8 mouse cellular contexts compared by ENCODE assay signal in the genomic region with DNA sequence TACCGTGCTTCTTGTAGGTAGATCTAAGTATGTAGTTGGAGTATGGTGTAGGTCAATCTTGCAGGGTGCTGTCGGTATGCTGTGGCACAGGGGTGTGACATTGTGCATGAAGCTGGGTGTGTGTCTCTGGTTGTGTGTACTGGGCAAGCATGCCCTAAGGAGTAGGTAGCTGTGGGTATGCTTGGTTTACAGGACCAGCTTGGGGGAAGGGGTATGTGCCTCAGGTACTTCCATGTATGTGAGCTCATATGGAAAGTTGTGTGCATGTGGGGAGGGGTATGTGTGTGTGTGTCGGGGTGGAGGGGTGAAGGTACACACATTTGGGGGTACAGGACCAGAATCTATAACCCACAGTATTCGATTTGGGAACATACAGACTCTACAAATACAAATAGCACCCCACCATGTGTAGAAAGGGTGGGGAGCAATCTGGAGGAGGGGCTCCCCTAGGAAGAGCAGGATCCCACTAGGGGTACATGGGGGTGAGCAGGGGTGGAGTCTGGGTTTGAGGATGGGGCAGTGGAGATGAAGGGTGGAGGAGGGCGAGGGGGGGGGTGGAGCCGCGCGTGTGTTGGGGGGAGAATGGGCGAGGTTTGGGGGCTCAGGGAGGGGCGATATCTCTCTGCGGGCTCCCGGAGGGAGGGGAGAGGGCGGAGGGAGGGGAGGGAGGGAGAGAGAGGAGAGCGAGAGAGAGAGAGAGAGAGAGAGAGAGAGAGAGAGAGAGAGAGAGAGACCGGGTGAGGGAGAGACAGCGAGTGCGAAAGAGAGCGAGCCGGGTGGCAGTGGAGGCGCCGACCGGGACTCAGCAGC. TPM values are rescaled to one million over a fixed set of nuclear protein-coding genes. Genes with fewer than 3 reads are reported as not detected.
DNase-seq lines count a peak whose midpoint lies in the region; ATAC-seq and TF ChIP-seq lines count a peak whose summit lies in the region.

Gene Shank1 (plus strand): TSS at position 779 of the 810 bp plus-strand sequence.

- no peaks in the 10 kb centered on the region for H3K9me3 ChIP-seq in embryonic facial prominence, embryonic 12.5 days
- H3K9me3 ChIP-seq in hindbrain, postnatal 0 days (ENCODE audit: low read length), result no peaks in the 10 kb centered on the region
- H3K9me3 ChIP-seq in liver, embryonic 14.5 days (ENCODE audit: control insufficient read depth, low read length), result no peaks in the 10 kb centered on the region

- H3K9ac ChIP-seq in embryonic facial prominence, embryonic 12.5 days, result peak within 1 kb of the TSS; percentile 67
- peak within 1 kb of the TSS; percentile 75 for H3K9ac ChIP-seq in hindbrain, postnatal 0 days (replicated peaks; ENCODE audit: low read length)
- H3K9ac ChIP-seq in liver, embryonic 14.5 days (replicated peaks), result no peak within 1 kb of the TSS

- H3K4me3 ChIP-seq in embryonic facial prominence, embryonic 12.5 days, result peak within 1 kb of the TSS; percentile 53
- H3K4me3 ChIP-seq in hindbrain, postnatal 0 days (ENCODE audit: low read length), result peak within 1 kb of the TSS; percentile 56
- H3K4me3 ChIP-seq in liver, embryonic 14.5 days (ENCODE audit: insufficient read depth in 1 of 2, low read depth in 2 of 2, low read length in 2 of 2), result peak within 1 kb of the TSS in 1 of 2 experiments; percentile 8; a peak in 1 of 4 replicates

- peak within 1 kb of the TSS; percentile 97 for H3K4me2 ChIP-seq in embryonic facial prominence, embryonic 12.5 days (replicated peaks)
- H3K4me2 ChIP-seq in hindbrain, postnatal 0 days (ENCODE audit: low read depth, low read length), result peak within 1 kb of the TSS; percentile 62
- peak within 1 kb of the TSS; percentile 21 for H3K4me2 ChIP-seq in liver, embryonic 14.5 days (ENCODE audit: low read depth)

- TF ChIP-seq CTCF in hindbrain, postnatal 0 days (IDR thresholded peaks at IDR 0.05; ENCODE audit: low read depth), result no peak
- TF ChIP-seq CTCF in liver, embryonic 14.5 days (IDR thresholded peaks at IDR 0.05; ENCODE audit: low read depth), result no peak

- H3K27me3 ChIP-seq in embryonic facial prominence, embryonic 12.5 days, result peaks cover 52% of the 10 kb centered on the region
- no peaks in the 10 kb centered on the region for H3K27me3 ChIP-seq in hindbrain, postnatal 0 days (ENCODE audit: insufficient read depth, low read length)
- H3K27me3 ChIP-seq in liver, embryonic 14.5 days (ENCODE audit: control insufficient read depth, insufficient read depth, low read length), result peaks cover 47% of the 10 kb centered on the region

- H3K27ac ChIP-seq in embryonic facial prominence, embryonic 12.5 days, result no peak within 1 kb of the TSS
- H3K27ac ChIP-seq in hindbrain, postnatal 0 days, result peak within 1 kb of the TSS; percentile 73
- H3K27ac ChIP-seq in liver, embryonic 14.5 days, result no peak within 1 kb of the TSS

- peaks cover 18% of the 10 kb centered on the region for H3K4me1 ChIP-seq in embryonic facial prominence, embryonic 12.5 days
- H3K4me1 ChIP-seq in hindbrain, postnatal 0 days (ENCODE audit: insufficient read depth, low read length), result 0 out of 2 replicates have a peak, but pooled peaks cover 4% of the 10 kb centered on the region
- H3K4me1 ChIP-seq in liver, embryonic 14.5 days (replicated peaks; ENCODE audit: control insufficient read depth in 2 of 2, insufficient read depth in 2 of 2, low read length in 1 of 2), result peaks cover 0 to 5% of the 10 kb centered on the region in 2 experiments; a peak in 1 of 4 replicates

- DNase-seq in kidney, postnatal 10 days, result peak; percentile 24
- no peak for DNase-seq in kidney, adult 18-20 months
- peak; percentile 32 for DNase-seq in hindbrain, postnatal 0 days (ENCODE audit: low spot score)
- no peak for DNase-seq in liver, embryonic 14.5 days (ENCODE audit: low read depth in 3 of 3, low spot score in 3 of 3)
- DNase-seq in ovary, postnatal 10 days (ENCODE audit: low spot score), result no peak
- DNase-seq in ovary, adult 18-20 months (ENCODE audit: low spot score), result no peak

- H3K36me3 ChIP-seq in embryonic facial prominence, embryonic 12.5 days, result no peaks in the 10 kb centered on the region
- 0 out of 2 replicates have a peak, but pooled peaks cover 5% of the 10 kb centered on the region for H3K36me3 ChIP-seq in hindbrain, postnatal 0 days (ENCODE audit: insufficient read depth, low read length)
- H3K36me3 ChIP-seq in liver, embryonic 14.5 days (replicated peaks; ENCODE audit: control insufficient read depth, insufficient read depth, low read depth), result no peaks in the 10 kb centered on the region

- no peak for TF ChIP-seq EP300 in liver, embryonic 14.5 days (IDR thresholded peaks at IDR 0.05; ENCODE audit: low read depth)

- WGBS in embryonic facial prominence, embryonic 12.5 days, result 18% methylated on average over 13 of the region's 22 CpGs
- WGBS in hindbrain, postnatal 0 days, result 38% methylated on average over 7 of the region's 22 CpGs
- 10% methylated on average over 18 of the region's 22 CpGs for WGBS in liver, embryonic 14.5 days (ENCODE audit: insufficient replicate concordance)

- ATAC-seq in embryonic facial prominence, embryonic 12.5 days (ENCODE audit: insufficient number of reproducible peaks, insufficient read depth, low FRiP score, low TSS enrichment), result no peak
- ATAC-seq in hindbrain, postnatal 0 days, result no peak
- ATAC-seq in liver, embryonic 14.5 days (ENCODE audit: insufficient read depth), result no peak
- ATAC-seq in megakaryocyte progenitor cell, adult 5-6 weeks (replicated peaks; ENCODE audit: poor library complexity), result no peak

RNA-seq across cellular contexts. Expression of gene Shank1, which starts in this region (rescaled TPM):
- polyA plus RNA-seq in embryonic facial prominence, embryonic 12.5 days (2016; fragmentation: Nextera tagmentation; extraction: Ambion mirVana), result 2.4 and 3.8 TPM in 2 replicates
- 39.0 and 41.8 TPM in 2 replicates for total RNA-seq in hindbrain, postnatal 0 days (2014; rRNA removed)
- 36.3 and 36.6 TPM in 2 replicates for polyA plus RNA-seq in hindbrain, postnatal 0 days (2015; fragmentation: Nextera tagmentation; extraction: Ambion mirVana)
- polyA plus RNA-seq in liver, embryonic 14.5 days (2012; rRNA removed), result 0.04 and 0.06 TPM in 2 replicates
- polyA plus RNA-seq in liver, embryonic 14.5 days (2014; fragmentation: Nextera tagmentation; extraction: Ambion mirVana), result 0.05 TPM in 1 of 2 replicates, not detected in the other
- 0.05 and 0.49 TPM in 2 replicates for total RNA-seq in megakaryocyte progenitor cell, adult 5-6 weeks (2015)
- total RNA-seq in megakaryocyte progenitor cell, adult 5-6 weeks (2017), result not detected in 2 replicates

Comparison
In these comparisons a context has a peak if more than half of its experiments do, and no peak if none do; other contexts are left out.
1. RNA of gene Shank1 (total RNA-seq): 39.0 to 41.8 TPM in hindbrain, postnatal 0 days; 0.05 to 0.49 TPM in megakaryocyte progenitor cell, adult 5-6 weeks; every median in the first group is over 10 times any median in the second.
2. DNase-seq: peak in kidney, postnatal 10 days (single experiment) and hindbrain, postnatal 0 days (single experiment); none in kidney, adult 18-20 months (single experiment), liver, embryonic 14.5 days (0 of 3), ovary, postnatal 10 days (single experiment) and ovary, adult 18-20 months (single experiment).
3. H3K4me2 ChIP-seq: peak in every context shown above with its lines; median percentile 97 in embryonic facial prominence, embryonic 12.5 days; 62 in hindbrain, postnatal 0 days; 21 in liver, embryonic 14.5 days.